Mouse (Mus musculus): ENCODE measurements at regions not wholly inside any gene's neighbourhood (a gene's known extent, or its start where the extent isn't known, plus 50 kb on each side); places are given as distances from the start of the nearest gene placed in this dataset.

- no peak for DNase-seq (ENCODE audit: low spot score in 2 of 2)
These were observed 232.9 kb downstream of the Irs2 start for GRCm38 (mm10) chr8:10775202-10776010.

- no peak for DNase-seq (ENCODE audit: low spot score in 2 of 2)
These were observed 233.5 kb downstream of the Irs2 start for GRCm38 (mm10) chr8:10774778-10775177.

GRCm38 (mm10) chr8:10768181-10768580 lies 240.1 kb downstream of the Irs2 start:
- DNase-seq (ENCODE audit: low spot score in 2 of 2), result no peak

- no peak for DNase-seq (ENCODE audit: low spot score in 2 of 2)
These were observed 244.4 kb downstream of the Irs2 start for GRCm38 (mm10) chr8:10763907-10764306.

- DNase-seq (ENCODE audit: low spot score in 2 of 2), result no peak
These were observed 246.5 kb downstream of the Irs2 start for GRCm38 (mm10) chr8:10761694-10762305.

- no peak for DNase-seq (ENCODE audit: low spot score in 2 of 2)
These were observed 247.2 kb downstream of the Irs2 start for GRCm38 (mm10) chr8:10760851-10761693.

- no peak for DNase-seq (ENCODE audit: low spot score in 2 of 2)
These were observed 248.0 kb downstream of the Irs2 start for GRCm38 (mm10) chr8:10760231-10760630.

GRCm38 (mm10) chr8:10758151-10758550 lies 250.1 kb downstream of the Irs2 start:
- DNase-seq (ENCODE audit: low spot score in 2 of 2), result no peak

GRCm38 (mm10) chr8:10754986-10755308 lies 253.3 kb downstream of the Irs2 start:
- DNase-seq (ENCODE audit: low spot score in 2 of 2), result no peak

- DNase-seq (ENCODE audit: low spot score in 2 of 2), result no peak
These were observed 253.8 kb downstream of the Irs2 start for GRCm38 (mm10) chr8:10754232-10754985.

- DNase-seq (ENCODE audit: low spot score in 2 of 2), result no peak
These were observed 255.2 kb downstream of the Irs2 start for GRCm38 (mm10) chr8:10753056-10753455.

GRCm38 (mm10) chr8:10747150-10747549 lies 261.1 kb downstream of the Irs2 start:
- no peak for DNase-seq (ENCODE audit: low spot score in 2 of 2)

GRCm38 (mm10) chr8:10743241-10743640 lies 265.0 kb downstream of the Irs2 start:
- DNase-seq (ENCODE audit: low spot score in 2 of 2), result no peak

- DNase-seq (ENCODE audit: low spot score in 2 of 2), result no peak
These were observed 267.4 kb downstream of the Irs2 start for GRCm38 (mm10) chr8:10740837-10741236.

- DNase-seq (ENCODE audit: low spot score in 2 of 2), result no peak
These were observed 269.7 kb downstream of the Irs2 start for GRCm38 (mm10) chr8:10738486-10739081.

GRCm38 (mm10) chr8:10734746-10735145 lies 273.5 kb downstream of the Irs2 start:
- DNase-seq (ENCODE audit: low spot score in 2 of 2), result no peak

- no peak for DNase-seq (ENCODE audit: low spot score in 2 of 2)
These were observed 284.9 kb downstream of the Irs2 start for GRCm38 (mm10) chr8:10723332-10723731.

GRCm38 (mm10) chr8:10722742-10723141 lies 285.5 kb downstream of the Irs2 start:
- DNase-seq (ENCODE audit: low spot score in 2 of 2), result no peak

GRCm38 (mm10) chr8:10722342-10722741 lies 285.9 kb downstream of the Irs2 start:
- DNase-seq (ENCODE audit: low spot score in 2 of 2), result no peak

GRCm38 (mm10) chr8:10721146-10721862 lies 287.0 kb downstream of the Irs2 start:
- DNase-seq (ENCODE audit: low spot score in 2 of 2), result no peak

Data from adrenal gland, adult 18-20 months (tissue).